Mouse (Mus musculus) forebrain, postnatal 0 days (tissue): ENCODE data around the gene Tead1. TPM values are rescaled to one million over a fixed set of nuclear protein-coding genes. Genes with fewer than 3 reads are reported as not detected.

Experiments
- ATAC-seq: fragments of 200-750 bp; cut with Nextera tagmentation; 2 replicates; pipeline ENCODE4 v1.8.0; 2017; ENCODE audit warnings: mild to moderate bottlenecking, moderate library complexity
- DNase-seq: peaks from one replicate; pipeline ENCODE4 v3.0.0-alpha.2; 2015
- H3K27ac ChIP-seq: fragments of 300-500 bp; sonication (generic); 2 replicates; pipeline ENCODE4 v1.5.1; 2014; ENCODE audit warnings: low read depth, mild to moderate bottlenecking, antibody characterized with exemption, low read length, moderate library complexity, mixed read lengths
- H3K27me3 ChIP-seq: fragments of 300-500 bp; sonication (generic); 2 replicates; pipeline ENCODE4 v1.6.1; 2014; ENCODE audit warnings: mild to moderate bottlenecking, low read length, mixed read lengths; ENCODE audit not compliant: insufficient read depth
- H3K36me3 ChIP-seq: fragments of 300-500 bp; sonication (generic); 2 replicates; pipeline ENCODE4 v1.6.1; 2014; ENCODE audit warnings: mild to moderate bottlenecking, moderate library complexity; ENCODE audit not compliant: insufficient read depth
- H3K4me1 ChIP-seq: fragments of 300-500 bp; sonication (generic); 2 replicates; pipeline ENCODE4 v1.6.1; 2014; ENCODE audit warnings: antibody characterized with exemption; ENCODE audit not compliant: insufficient read depth
- H3K4me2 ChIP-seq: fragments of 300-500 bp; sonication (generic); 2 replicates; pipeline ENCODE4 v1.6.1; 2014; ENCODE audit warnings: low read depth, mild to moderate bottlenecking, moderate library complexity
- H3K4me3 ChIP-seq: fragments of 300-500 bp; sonication (generic); 2 replicates; pipeline ENCODE4 v1.5.1; 2014; ENCODE audit warnings: low read depth, low read length, mixed read lengths
- H3K9ac ChIP-seq: fragments of 300-500 bp; sonication (generic); 2 replicates; pipeline ENCODE4 v1.6.1; 2014; ENCODE audit warnings: mild to moderate bottlenecking
- H3K9me3 ChIP-seq: fragments of 300-500 bp; sonication (generic); 2 replicates; pipeline ENCODE4 v1.6.1; 2016; ENCODE audit warnings: low read length
- CTCF ChIP-seq: sonication (generic); IDR thresholded peaks from 2 replicates; pipeline ENCODE4 v1.5.1; 2016; ENCODE audit warnings: antibody characterized with exemption, control low read depth, low read depth
- WGBS: fragments of 180-500 bp; shearing (Covaris S2); extraction: QIAGEN DNeasy Blood & Tissue Kit; methylation state at CpG from one replicate; pipeline ENCODE4 v1.1.7; 2014; 5-methylcytosine and 5-hydroxymethylcytosine counted together
- polyA plus RNA-seq: library from polyadenylated mRNA; unstranded; fragments of >200 nt; fragmentation: Nextera tagmentation; extraction: Ambion mirVana; gene quantifications from 2 replicates; pipeline ENCODE4 v1.2.1, GENCODE M21; 2015
- total RNA-seq: library from RNA; depleted of rRNA; stranded (reverse); fragments of >200 nt; gene quantifications from 2 replicates; pipeline ENCODE4 v1.2.3, GENCODE M21; 2014

The Tead1 gene
- total and polyA plus RNA-seq, 2 experiments from 2014 or later = 7.8 to 20.1 TPM

GRCm38 (mm10) chr7:112747187-112747586 is 68.1 kb downstream of the Tead1 start:
- no peak for DNase-seq
- no peaks in the 10 kb centered on the region for H3K9me3 ChIP-seq
- TF ChIP-seq CTCF = no peak
- ATAC-seq = no peak
- H3K4me3 ChIP-seq = no peak overlapping the region
- no peak overlapping the region for H3K4me2 ChIP-seq
- no peaks in the 10 kb centered on the region for H3K36me3 ChIP-seq
- H3K27ac ChIP-seq = no peak overlapping the region
- WGBS = 63% methylated on average over 3 of the region's 3 CpGs
- H3K27me3 ChIP-seq = no peaks in the 10 kb centered on the region
- peaks cover 5% of the 10 kb centered on the region for H3K4me1 ChIP-seq
- no peak overlapping the region for H3K9ac ChIP-seq

DNA sequence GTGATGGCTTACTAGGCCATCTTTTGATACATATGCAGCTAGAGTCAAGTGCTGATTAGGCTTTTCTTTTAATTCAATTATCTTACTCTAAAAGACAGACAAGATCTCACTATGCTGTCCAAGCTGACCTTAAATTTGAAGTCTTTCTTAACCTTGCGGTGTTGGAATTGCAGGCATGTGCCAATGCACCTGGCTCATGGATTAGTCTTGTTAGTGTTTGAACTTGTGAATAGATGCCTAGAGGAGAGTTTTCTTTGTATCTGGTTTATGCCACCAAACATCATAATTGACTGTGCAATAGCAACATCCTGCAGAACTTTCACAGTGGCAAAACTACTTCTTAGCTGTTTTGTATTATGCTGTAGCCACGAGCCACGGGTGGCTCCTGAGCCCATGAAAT is 68.7 kb downstream of the Tead1 start:
- H3K9me3 ChIP-seq = no peaks in the 10 kb centered on the region
- no peaks in the 10 kb centered on the region for H3K27me3 ChIP-seq
- no peak for TF ChIP-seq CTCF
- no peak overlapping the region for H3K27ac ChIP-seq
- no peak overlapping the region for H3K4me3 ChIP-seq
- H3K36me3 ChIP-seq = no peaks in the 10 kb centered on the region
- 72% methylated on average over 3 of the region's 3 CpGs for WGBS
- no peak overlapping the region for H3K9ac ChIP-seq
- no peak for DNase-seq
- no peak for ATAC-seq
- no peak overlapping the region for H3K4me2 ChIP-seq
- peaks cover 5% of the 10 kb centered on the region for H3K4me1 ChIP-seq

- H3K4me1 ChIP-seq = peaks cover 5% of the 10 kb centered on the region
- no peak for DNase-seq
- ATAC-seq = no peak
- no peak overlapping the region for H3K4me3 ChIP-seq
- TF ChIP-seq CTCF = no peak
- H3K36me3 ChIP-seq = no peaks in the 10 kb centered on the region
- H3K27me3 ChIP-seq = no peaks in the 10 kb centered on the region
- no peaks in the 10 kb centered on the region for H3K9me3 ChIP-seq
- H3K27ac ChIP-seq = no peak overlapping the region
- H3K4me2 ChIP-seq = no peak overlapping the region
- 89% methylated on average over 4 of the region's 4 CpGs for WGBS
- no peak overlapping the region for H3K9ac ChIP-seq
Measured at GRCm38 (mm10) chr7:112748327-112748726, 69.2 kb downstream of the Tead1 start.

- no peak overlapping the region for H3K4me3 ChIP-seq
- H3K27ac ChIP-seq = no peak overlapping the region
- DNase-seq (no peak), ATAC-seq (no peak)
- H3K9me3 ChIP-seq = no peaks in the 10 kb centered on the region
- H3K4me2 ChIP-seq = no peak overlapping the region
- H3K4me1 ChIP-seq = no peaks in the 10 kb centered on the region
- no peaks in the 10 kb centered on the region for H3K27me3 ChIP-seq
- no peak for TF ChIP-seq CTCF
- 92% methylated on average over 9 of the region's 9 CpGs for WGBS
- H3K36me3 ChIP-seq = no peaks in the 10 kb centered on the region
- H3K9ac ChIP-seq = no peak overlapping the region
Measured at GRCm38 (mm10) chr7:112750101-112750500, 71.0 kb downstream of the Tead1 start.

- Histone ChIP-seq H3K9me3 (no peaks in the 10 kb centered on the region), H3K4me1 (no peaks in the 10 kb centered on the region), H3K9ac (no peak overlapping the region), H3K27me3 (no peaks in the 10 kb centered on the region), H3K4me2 (no peak overlapping the region), H3K36me3 (no peaks in the 10 kb centered on the region), H3K27ac (no peak overlapping the region), H3K4me3 (no peak overlapping the region)
- 92% methylated on average over 6 of the region's 6 CpGs for WGBS
- ATAC-seq (no peak), DNase-seq (no peak)
- no peak for TF ChIP-seq CTCF
Measured at GRCm38 (mm10) chr7:112752311-112752710, 73.2 kb downstream of the Tead1 start.

GRCm38 (mm10) chr7:112753314-112753713 is 74.2 kb downstream of the Tead1 start:
- Histone ChIP-seq H3K9me3 (no peaks in the 10 kb centered on the region), H3K4me3 (no peak overlapping the region), H3K36me3 (no peaks in the 10 kb centered on the region), H3K27ac (no peak overlapping the region), H3K4me2 (no peak overlapping the region), H3K27me3 (no peaks in the 10 kb centered on the region), H3K4me1 (no peaks in the 10 kb centered on the region), H3K9ac (no peak overlapping the region)
- WGBS = 44% methylated on average over 6 of the region's 6 CpGs
- ATAC-seq = no peak
- TF ChIP-seq CTCF = no peak
- no peak for DNase-seq

- DNase-seq (no peak), ATAC-seq (no peak)
- no peak overlapping the region for H3K4me3 ChIP-seq
- H3K9ac ChIP-seq = no peak overlapping the region
- 83% methylated on average over 23 of the region's 23 CpGs for WGBS
- no peaks in the 10 kb centered on the region for H3K36me3 ChIP-seq
- no peak overlapping the region for H3K27ac ChIP-seq
- H3K4me1 ChIP-seq = peaks cover 21% of the 10 kb centered on the region
- no peak overlapping the region for H3K4me2 ChIP-seq
- no peaks in the 10 kb centered on the region for H3K9me3 ChIP-seq
- TF ChIP-seq CTCF = no peak
- no peaks in the 10 kb centered on the region for H3K27me3 ChIP-seq
Measured at GRCm38 (mm10) chr7:112759359-112759975, 80.3 kb downstream of the Tead1 start.
